ENCODE assay signal across 28 mouse cellular contexts in genomic region chr6:137608160-137608930, GRCm38 (mm10). TPM values are rescaled to one million over a fixed set of nuclear protein-coding genes. Genes with fewer than 3 reads are reported as not detected.
DNase-seq lines count a peak whose midpoint lies in the region; ATAC-seq lines count a peak whose summit lies in the region.
"Had no signal": no experiment of that assay in that cellular context is flagged by ENCODE, and none has a peak within 500 bp of the region (broad histone marks: within the 10 kb centered on the region; RNA-seq: fewer than 3 reads in every experiment).

No protein-coding gene starts in this region.

- no peak for DNase-seq in hindbrain, embryonic 11.5 days (ENCODE audit: low spot score)
- peak; percentile 94 for DNase-seq in cerebellum, adult 11 months
- DNase-seq in cerebellum, adult 9-10 months = peak; percentile 98
- peak; percentile 94 to 98 for DNase-seq in cerebellum, postnatal 36 days
- no peak for DNase-seq in lung, postnatal 10 days
- no peak for DNase-seq in Muller cell, postnatal 12 days (ENCODE audit: inconsistent ontology term)
- no peak for DNase-seq in spleen, postnatal 4 days (ENCODE audit: low spot score in 2 of 2)
- DNase-seq: adrenal gland, adult 2 months; adrenal gland, postnatal 36 days; gastrocnemius, postnatal 25 days; heart, adult 18-20 months; kidney, adult 11 months; kidney, postnatal 25 days; lung, postnatal 4 days had no signal

- no peak overlapping the region for H3K9ac ChIP-seq in hindbrain, embryonic 16.5 days (ENCODE audit: low read depth, low read length)
- no peak overlapping the region for H3K9ac ChIP-seq in hindbrain, embryonic 11.5 days (ENCODE audit: low read depth, low read length)
- H3K9ac ChIP-seq: embryonic facial prominence, embryonic 12.5 days; forebrain, embryonic 15.5 days; heart, embryonic 12.5 days; kidney, embryonic 15.5 days; limb, embryonic 13.5 days; lung, embryonic 15.5 days; midbrain, embryonic 12.5 days had no signal

- no peaks in the 10 kb centered on the region for H3K36me3 ChIP-seq in hindbrain, embryonic 16.5 days (ENCODE audit: control insufficient read depth, insufficient read depth, low read length)
- no peaks in the 10 kb centered on the region for H3K36me3 ChIP-seq in hindbrain, embryonic 11.5 days (ENCODE audit: control insufficient read depth, insufficient read depth, low read length)
- H3K36me3 ChIP-seq: embryonic facial prominence, embryonic 12.5 days; forebrain, embryonic 15.5 days; G1E; heart, embryonic 12.5 days; hindbrain, embryonic 10.5 days; kidney, embryonic 15.5 days; limb, embryonic 13.5 days; lung, embryonic 15.5 days; midbrain, embryonic 12.5 days had no signal

- no peaks in the 10 kb centered on the region for H3K27me3 ChIP-seq in hindbrain, embryonic 16.5 days (replicated peaks; ENCODE audit: control insufficient read depth, insufficient read depth, low read length)
- H3K27me3 ChIP-seq in hindbrain, embryonic 11.5 days (ENCODE audit: control insufficient read depth, insufficient read depth, low read length) = no peaks in the 10 kb centered on the region
- H3K27me3 ChIP-seq: embryonic facial prominence, embryonic 12.5 days; forebrain, embryonic 15.5 days; heart, embryonic 12.5 days; kidney, embryonic 15.5 days; limb, embryonic 13.5 days; lung, embryonic 15.5 days; midbrain, embryonic 12.5 days; Patski had no signal

- no peak overlapping the region for H3K4me3 ChIP-seq in hindbrain, embryonic 16.5 days (ENCODE audit: low read length)
- H3K4me3 ChIP-seq in hindbrain, embryonic 11.5 days (ENCODE audit: low read depth, low read length) = no peak overlapping the region
- H3K4me3 ChIP-seq: embryonic facial prominence, embryonic 12.5 days; forebrain, embryonic 15.5 days; heart, embryonic 12.5 days; hindbrain, embryonic 10.5 days; kidney, embryonic 15.5 days; left cerebral cortex, adult 2 months; limb, embryonic 13.5 days; lung, embryonic 15.5 days; megakaryocyte, embryonic 14.5 days; midbrain, embryonic 12.5 days had no signal

- 86% methylated on average over 17 of the region's 17 CpGs for WGBS in hindbrain, embryonic 16.5 days
- WGBS in hindbrain, embryonic 11.5 days = 92% methylated on average over 17 of the region's 17 CpGs

- ATAC-seq in hindbrain, embryonic 16.5 days = 0 out of 2 replicates have a peak, but pooled peaks have one; percentile 14
- ATAC-seq in hindbrain, embryonic 11.5 days (ENCODE audit: low FRiP score) = no peak
- ATAC-seq: forebrain, embryonic 15.5 days; Patski had no signal

- H3K4me2 ChIP-seq in hindbrain, embryonic 16.5 days (ENCODE audit: low read length) = no peak overlapping the region
- no peak overlapping the region for H3K4me2 ChIP-seq in hindbrain, embryonic 11.5 days (replicated peaks; ENCODE audit: low read depth, low read length)
- H3K4me2 ChIP-seq: embryonic facial prominence, embryonic 12.5 days; forebrain, embryonic 15.5 days; heart, embryonic 12.5 days; kidney, embryonic 15.5 days; limb, embryonic 13.5 days; liver, embryonic 11.5 days; lung, embryonic 15.5 days; midbrain, embryonic 12.5 days had no signal

- H3K4me1 ChIP-seq in hindbrain, embryonic 16.5 days (ENCODE audit: control insufficient read depth, insufficient read depth, low read depth, low read length) = no peaks in the 10 kb centered on the region
- H3K4me1 ChIP-seq in hindbrain, embryonic 11.5 days (replicated peaks; ENCODE audit: control insufficient read depth, insufficient read depth, low read length) = no peaks in the 10 kb centered on the region
- H3K4me1 ChIP-seq: embryonic facial prominence, embryonic 12.5 days; forebrain, embryonic 15.5 days; hindbrain, embryonic 10.5 days; kidney, embryonic 15.5 days; megakaryocyte, embryonic 14.5 days; midbrain, embryonic 12.5 days had no signal

- no peak overlapping the region for H3K27ac ChIP-seq in hindbrain, embryonic 16.5 days (ENCODE audit: low read depth, low read length)
- H3K27ac ChIP-seq in hindbrain, embryonic 11.5 days (ENCODE audit: low read depth, low read length) = no peak overlapping the region
- H3K27ac ChIP-seq: embryonic facial prominence, embryonic 12.5 days; forebrain, embryonic 15.5 days; hindbrain, embryonic 10.5 days; kidney, embryonic 15.5 days; left cerebral cortex, adult 2 months; limb, embryonic 13.5 days; lung, embryonic 15.5 days; midbrain, embryonic 12.5 days had no signal

- no peaks in the 10 kb centered on the region for H3K9me3 ChIP-seq in hindbrain, embryonic 16.5 days (ENCODE audit: control insufficient read depth, low read length)
- no peaks in the 10 kb centered on the region for H3K9me3 ChIP-seq in hindbrain, embryonic 11.5 days (ENCODE audit: control insufficient read depth, low read length)
- H3K9me3 ChIP-seq: embryonic facial prominence, embryonic 12.5 days; forebrain, embryonic 15.5 days; heart, embryonic 12.5 days; hindbrain, embryonic 10.5 days; kidney, embryonic 15.5 days; limb, embryonic 13.5 days; lung, embryonic 15.5 days; midbrain, embryonic 12.5 days had no signal

RNA-seq across cellular contexts. Expression of gene Eps8, which starts 46.3 kb away (rescaled TPM):
- polyA plus RNA-seq in hindbrain, embryonic 16.5 days (2015; fragmentation: Nextera tagmentation; extraction: Ambion mirVana) = 31.5 and 33.7 TPM in 2 replicates
- 9.3 and 9.4 TPM in 2 replicates for polyA plus RNA-seq in hindbrain, embryonic 11.5 days (2014; fragmentation: Nextera tagmentation; extraction: Ambion mirVana)
- polyA plus RNA-seq: G1E had no signal

Comparison
In these comparisons a context has a peak if more than half of its experiments do, and no peak if none do; other contexts are left out.
1. DNase-seq: peak in cerebellum, adult 11 months (single experiment), cerebellum, adult 9-10 months (single experiment) and cerebellum, postnatal 36 days (2 of 2); none in hindbrain, embryonic 11.5 days (single experiment), lung, postnatal 10 days (single experiment), Muller cell, postnatal 12 days (single experiment) and spleen, postnatal 4 days (0 of 2).